Comparison of ENCODE assay signal across 17 mouse cellular contexts in the genomic region with DNA sequence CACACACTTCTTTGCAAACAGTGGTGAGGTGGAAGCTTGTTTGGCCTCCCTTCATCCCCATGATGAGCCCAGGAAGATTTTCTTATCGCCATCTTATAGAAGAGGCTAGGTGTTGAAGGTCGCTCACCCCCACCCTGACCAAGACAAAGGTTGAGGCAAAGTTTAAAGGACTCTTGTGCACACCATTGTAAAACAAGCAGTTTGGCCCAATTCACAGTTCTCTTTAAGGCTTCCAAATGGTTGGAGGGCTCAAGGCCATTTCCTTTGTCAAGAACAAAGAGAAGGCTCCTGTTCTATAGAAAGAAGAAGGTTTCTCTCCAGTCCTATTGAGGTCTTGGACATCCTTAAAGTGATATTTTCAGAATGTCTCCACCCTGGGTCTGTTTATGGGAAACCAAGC.
"Had no signal": no experiment of that assay in that cellular context is flagged by ENCODE, and none has a peak within 500 bp of the region (broad histone marks: within the 10 kb centered on the region; RNA-seq: fewer than 3 reads in every experiment).

No protein-coding gene starts in this region.

- H3K9ac ChIP-seq: neural tube, embryonic 12.5 days; neural tube, embryonic 13.5 days; neural tube, embryonic 15.5 days; stomach, embryonic 15.5 days had no signal

- H3K36me3 ChIP-seq: neural tube, embryonic 12.5 days; neural tube, embryonic 13.5 days; neural tube, embryonic 15.5 days; stomach, embryonic 15.5 days had no signal

- H3K27ac ChIP-seq: neural tube, embryonic 12.5 days; neural tube, embryonic 13.5 days; neural tube, embryonic 15.5 days; stomach, embryonic 15.5 days; stomach, postnatal 0 days had no signal

- H3K9me3 ChIP-seq: neural tube, embryonic 12.5 days; neural tube, embryonic 13.5 days; neural tube, embryonic 15.5 days; stomach, embryonic 15.5 days had no signal

- H3K4me3 ChIP-seq: neural tube, embryonic 12.5 days; neural tube, embryonic 13.5 days; neural tube, embryonic 15.5 days; stomach, embryonic 15.5 days had no signal

- H3K4me2 ChIP-seq: neural tube, embryonic 12.5 days; neural tube, embryonic 13.5 days; neural tube, embryonic 15.5 days; stomach, embryonic 15.5 days had no signal

- DNase-seq: retina, postnatal 1 day; right cerebral cortex, adult 18-20 months; right cerebral cortex, postnatal 14 days; right cerebral cortex, postnatal 25 days; right cerebral cortex, postnatal 4 days; spleen, adult 18-20 months; thymus, adult 18-20 months; thymus, adult 2 months; thymus, postnatal 14 days; thymus, postnatal 25 days; thymus, postnatal 36 days; thymus, postnatal 4 days had no signal

- H3K27me3 ChIP-seq: neural tube, embryonic 12.5 days; neural tube, embryonic 13.5 days; neural tube, embryonic 15.5 days; stomach, embryonic 15.5 days had no signal

- H3K4me1 ChIP-seq: neural tube, embryonic 12.5 days; neural tube, embryonic 13.5 days; neural tube, embryonic 15.5 days had no signal
